Mouse (Mus musculus) midbrain, embryonic 13.5 days (tissue): Measurements from ENCODE around the gene Ak3. TPM values are rescaled to one million over a fixed set of nuclear protein-coding genes. Genes with fewer than 3 reads are reported as not detected.

Experiments
- ATAC-seq: fragments of 200-750 bp; cut with Nextera tagmentation; 2 replicates; pipeline ENCODE4 v1.8.0; 2017; ENCODE audit warnings: mild to moderate bottlenecking, moderate TSS enrichment, moderate library complexity
- H3K27ac ChIP-seq: fragments of 300-500 bp; sonication (generic); 2 replicates; pipeline ENCODE4 v1.5.1; 2015; ENCODE audit warnings: inconsistent platforms, mild to moderate bottlenecking, moderate library complexity
- H3K27me3 ChIP-seq: fragments of 300-500 bp; sonication (generic); 2 replicates; pipeline ENCODE4 v1.6.1; 2015; ENCODE audit warnings: mild to moderate bottlenecking, inconsistent platforms
- H3K36me3 ChIP-seq: fragments of 300-500 bp; sonication (generic); 2 replicates; pipeline ENCODE4 v1.6.1; 2015; ENCODE audit warnings: mild to moderate bottlenecking, inconsistent platforms
- H3K4me1 ChIP-seq: fragments of 300-500 bp; sonication (generic); replicated peaks from 2 replicates; pipeline ENCODE4 v1.6.1; 2015; ENCODE audit warnings: inconsistent platforms
- H3K4me2 ChIP-seq: fragments of 300-500 bp; sonication (generic); replicated peaks from 2 replicates; pipeline ENCODE4 v1.6.1; 2015; ENCODE audit warnings: moderate library complexity, mild to moderate bottlenecking, inconsistent platforms
- H3K4me3 ChIP-seq: fragments of 300-500 bp; sonication (generic); replicated peaks from 2 replicates; pipeline ENCODE4 v1.5.1; 2015; ENCODE audit warnings: mild to moderate bottlenecking, inconsistent platforms
- H3K9ac ChIP-seq: fragments of 300-500 bp; sonication (generic); replicated peaks from 2 replicates; pipeline ENCODE4 v1.6.1; 2015; ENCODE audit warnings: mild to moderate bottlenecking, inconsistent platforms
- H3K9me3 ChIP-seq: fragments of 300-500 bp; sonication (generic); 2 replicates; pipeline ENCODE4 v1.6.1; 2016; ENCODE audit warnings: mild to moderate bottlenecking, inconsistent platforms
- WGBS: fragments of 180-500 bp; shearing (Covaris S2); methylation state at CpG from one replicate; pipeline ENCODE4 v1.1.7; 2015; 5-methylcytosine and 5-hydroxymethylcytosine counted together
- polyA plus RNA-seq: library from polyadenylated mRNA; unstranded; fragments of >200 nt; fragmentation: Nextera tagmentation; extraction: Ambion mirVana; gene quantifications from 2 replicates; pipeline ENCODE4 v1.2.1, GENCODE M21; 2015

The Ak3 gene
- polyA plus RNA-seq, 1 experiment from 2014 or later: 58.0 TPM

DNA sequence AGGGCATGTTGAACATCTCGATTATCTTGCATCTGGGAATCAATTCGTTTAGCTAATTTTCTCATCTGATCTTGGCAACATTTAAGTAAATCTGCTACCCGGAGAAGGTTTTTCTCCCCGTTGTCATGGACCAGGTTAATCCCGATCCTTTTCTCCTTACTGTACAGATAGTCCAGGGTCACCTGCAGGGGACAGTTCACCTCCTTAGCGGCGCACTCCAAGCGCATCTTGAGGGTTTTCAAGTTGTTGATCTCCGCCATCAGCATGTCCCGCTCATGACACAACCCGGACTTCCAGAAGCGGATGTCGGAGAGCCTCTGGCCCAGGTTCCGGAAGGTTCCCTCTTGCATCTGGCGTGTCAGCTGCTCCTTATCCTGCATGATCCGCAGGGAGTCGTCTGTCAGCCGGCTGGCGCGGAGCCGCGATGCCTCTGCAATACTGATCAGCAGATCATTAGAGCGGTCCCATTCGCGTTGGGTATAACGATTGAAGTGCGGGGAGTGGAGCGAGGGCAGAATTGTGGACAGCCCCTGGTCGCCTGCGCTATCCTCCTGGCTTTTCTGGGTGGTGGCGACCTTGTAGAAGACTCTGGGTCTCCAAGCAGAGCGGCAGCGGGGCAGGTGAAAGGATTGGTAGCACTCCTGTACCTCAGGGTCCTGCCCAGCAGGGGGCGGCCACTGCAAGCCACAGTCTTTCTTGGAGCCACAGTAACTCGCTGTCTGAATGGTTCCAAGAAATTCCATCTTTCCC lies 72.7 kb downstream of the Ak3 start:
- peak overlapping the region; percentile 45; the same call in 1 of the 2 replicates for H3K27ac ChIP-seq

More for the DNA sequence above, 72.7 kb downstream of the Ak3 start:
- Histone ChIP-seq H3K4me1 (0 out of 2 replicates have a peak, but pooled peaks cover 7% of the 10 kb centered on the region), H3K4me2 (peak overlapping the region; percentile 67), H3K27me3 (peaks cover 6% of the 10 kb centered on the region; the same call in 1 of the 2 replicates), H3K9ac (peak overlapping the region; percentile 56), H3K36me3 (no peaks in the 10 kb centered on the region), H3K9me3 (no peaks in the 10 kb centered on the region), H3K4me3 (peak overlapping the region; percentile 43)
- WGBS: 16% methylated on average over 35 of the region's 35 CpGs
- peak; percentile 95 for ATAC-seq

Other genes starting within 250 kb of the Ak3 start
- 12.7 and 13.1 TPM in 2 replicates for gene Slc1a1, start 212.9 kb downstream of the Ak3 start, polyA plus RNA-seq
- gene Plpp6, start 84.0 kb downstream of the Ak3 start, polyA plus RNA-seq: 8.7 and 9.8 TPM in 2 replicates
- gene 4430402I18Rik, start 80.2 kb downstream of the Ak3 start, polyA plus RNA-seq: 0.67 and 0.84 TPM in 2 replicates
- 51.6 and 51.9 TPM in 2 replicates for gene Cdc37l1, start 57.6 kb downstream of the Ak3 start, polyA plus RNA-seq
- 29.2 and 29.7 TPM in 2 replicates for gene Rcl1, start 53.4 kb upstream of the Ak3 start, polyA plus RNA-seq
- gene Jak2, start 203.9 kb upstream of the Ak3 start, polyA plus RNA-seq: 13.4 and 14.6 TPM in 2 replicates